Mouse (Mus musculus) liver, postnatal 0 days (tissue): ENCODE results near the gene Vegfa.

ENCODE experiments used
- CTCF ChIP-seq: sonication (generic); IDR thresholded peaks from 2 replicates; pipeline ENCODE4 v1.5.1; 2016; ENCODE audit warnings: antibody characterized with exemption, low read depth
- EP300 ChIP-seq: IDR thresholded peaks from 2 replicates; pipeline ENCODE4 v1.6.1; 2016; ENCODE audit warnings: antibody characterized with exemption, low read depth, mild to moderate bottlenecking

DNA sequence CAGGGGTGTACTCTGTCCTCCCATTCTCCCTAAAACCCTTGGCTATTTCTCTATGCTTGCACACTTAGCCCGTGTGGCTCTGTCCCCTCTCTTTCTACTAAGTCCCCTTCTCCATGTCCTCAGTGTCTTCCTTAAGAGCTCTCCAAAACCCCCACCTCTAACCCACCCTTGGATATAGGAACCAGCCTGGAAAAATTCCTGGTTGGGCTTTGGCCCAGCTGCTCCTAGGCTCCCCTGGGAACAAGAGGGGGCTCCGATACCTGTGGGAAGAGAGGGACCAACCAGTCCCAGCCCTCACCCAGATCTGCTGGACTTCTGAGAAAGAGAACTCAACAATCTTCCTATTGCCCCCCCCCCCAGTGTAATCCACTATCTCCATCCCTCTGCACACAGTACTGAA is 1.4 kb upstream of the Vegfa start:
- no peak for TF ChIP-seq EP300
- TF ChIP-seq CTCF = no peak
